Mouse (Mus musculus) liver, embryonic 14.5 days (tissue): Measurements from ENCODE around the gene Ccdc102a.

Source experiments
- CTCF ChIP-seq: IDR thresholded peaks from 2 replicates; pipeline ENCODE4 v1.5.1; 2016; ENCODE audit warnings: antibody characterized with exemption, low read depth, control low read depth
- EP300 ChIP-seq: IDR thresholded peaks from 2 replicates; pipeline ENCODE4 v1.6.1; 2016; ENCODE audit warnings: antibody characterized with exemption, low read depth

GRCm38 (mm10) chr8:94863897-94864673 is 53.8 kb downstream of the Ccdc102a start:
- TF ChIP-seq EP300 (peak; percentile 51; the same call in 1 of the 2 replicates), CTCF (peak; percentile 48; the same call in 1 of the 2 replicates)
